In the genomic region with DNA sequence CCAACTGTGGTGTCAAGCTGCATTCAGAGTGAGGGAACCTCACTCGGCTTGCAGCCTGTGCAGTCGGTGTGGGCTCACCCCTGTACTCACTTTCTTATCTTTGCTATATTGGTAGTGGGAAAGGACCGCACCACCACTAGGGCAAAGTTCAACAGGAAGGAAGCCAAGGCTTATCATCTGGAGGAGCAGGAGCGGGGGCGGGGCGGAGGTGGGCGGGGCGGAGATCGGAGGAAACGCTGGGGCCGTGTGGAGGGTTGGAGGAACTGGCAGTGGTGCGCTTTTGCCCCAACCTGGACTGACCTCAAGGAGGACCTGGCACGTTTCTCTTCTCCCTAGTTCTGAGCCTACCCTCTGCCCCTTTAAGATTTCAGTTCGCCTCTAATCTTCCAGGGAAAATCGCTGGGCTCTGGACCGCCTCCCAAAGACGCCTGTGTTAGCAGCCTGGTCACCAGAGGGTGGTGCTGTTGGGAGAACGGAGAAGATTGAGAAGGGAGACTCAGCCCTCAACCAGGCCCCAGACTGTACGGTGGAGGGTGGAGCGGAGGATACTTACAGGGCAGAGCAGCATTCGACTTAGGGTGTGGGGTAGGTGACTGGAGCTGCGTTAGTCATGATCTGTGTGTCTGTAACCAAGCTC, we compare ENCODE assay signal across 8 mouse cellular contexts. TPM values are rescaled to one million over a fixed set of nuclear protein-coding genes. Genes with fewer than 3 reads are reported as not detected.
A peak's percentile ranks its signal among the peaks of the same experiment; 100 is the strongest.
DNase-seq lines count a peak whose midpoint lies in the region; ATAC-seq and TF ChIP-seq lines count a peak whose summit lies in the region.

No protein-coding gene starts in this region.

- peaks cover 4 to 9% of the 10 kb centered on the region in 2 experiments; a peak in 3 of 4 replicates for H3K4me1 ChIP-seq in ES-E14 (ENCODE audit: control insufficient read depth in 2 of 2, insufficient read depth in 2 of 2, low read length in 2 of 2, poor library complexity in 1 of 2)
- peaks cover 10% of the 10 kb centered on the region for H3K4me1 ChIP-seq in heart, embryonic 16.5 days (ENCODE audit: control insufficient read depth, insufficient read depth, low read length)
- H3K4me1 ChIP-seq in lung, embryonic 14.5 days (ENCODE audit: insufficient read depth): peaks cover 8% of the 10 kb centered on the region; the same call in 1 of the 2 replicates

- H3K9me3 ChIP-seq in ES-E14 (ENCODE audit: control insufficient read depth, insufficient read depth, low read depth, low read length): no peaks in the 10 kb centered on the region
- H3K9me3 ChIP-seq in heart, embryonic 16.5 days (replicated peaks; ENCODE audit: control insufficient read depth, low read length): no peaks in the 10 kb centered on the region
- no peaks in the 10 kb centered on the region for H3K9me3 ChIP-seq in lung, embryonic 14.5 days (ENCODE audit: low read depth, low read length)

- WGBS in heart, embryonic 16.5 days: under 1% methylated on average over 22 of the region's 22 CpGs
- 2% methylated on average over 22 of the region's 22 CpGs for WGBS in lung, embryonic 14.5 days

- in situ Hi-C loops in ES-E14 (cut with MboI; ENCODE audit: low sequenced_read_pairs in 2 of 2, unreplicated experiment in 2 of 2): no loop called here

- peak overlapping the region; percentile 62 to 78 for H3K4me3 ChIP-seq in ES-E14 (ENCODE audit: insufficient read depth in 1 of 2, low read depth in 1 of 2, low read length in 2 of 2, poor library complexity in 1 of 2, severe bottlenecking in 1 of 2)
- H3K4me3 ChIP-seq in heart, embryonic 16.5 days (ENCODE audit: low read length): peak overlapping the region; percentile 51
- peak overlapping the region; percentile 35 for H3K4me3 ChIP-seq in lung, embryonic 14.5 days (ENCODE audit: low read depth, low read length)

- H3K9ac ChIP-seq in ES-E14 (ENCODE audit: insufficient read depth, low read depth, low read length, poor library complexity, severe bottlenecking): peak overlapping the region; percentile 68; the same call in 1 of the 2 replicates
- H3K9ac ChIP-seq in heart, embryonic 16.5 days (ENCODE audit: low read length): peak overlapping the region; percentile 66
- peak overlapping the region; percentile 39 for H3K9ac ChIP-seq in lung, embryonic 14.5 days

- peak; percentile 77 for DNase-seq in ES-E14 (ENCODE audit: low read depth, low spot score)
- DNase-seq in c-Kit-positive CD71-negative TER-119-negative erythroid progenitor cells, embryonic 14.5 days (ENCODE audit: low read depth): peak; percentile 80
- DNase-seq in fibroblast of lung, adult 2 months (ENCODE audit: low read depth): peak; percentile 60
- DNase-seq in kidney, postnatal 14 days: peak; percentile 82
- DNase-seq in lung, embryonic 14.5 days: peak; percentile 87
- peak; percentile 54 to 69 for DNase-seq in thymus, adult 18-20 months

- H3K36me3 ChIP-seq in ES-E14 (ENCODE audit: control insufficient read depth, insufficient read depth, low read length, poor library complexity, severe bottlenecking): no peaks in the 10 kb centered on the region
- no peaks in the 10 kb centered on the region for H3K36me3 ChIP-seq in heart, embryonic 16.5 days (ENCODE audit: control insufficient read depth, insufficient read depth)
- no peaks in the 10 kb centered on the region for H3K36me3 ChIP-seq in lung, embryonic 14.5 days (ENCODE audit: insufficient read depth)

- H3K27ac ChIP-seq in ES-E14 (ENCODE audit: insufficient read depth, low read depth, low read length, poor library complexity, severe bottlenecking): no peak overlapping the region; the same call in 1 of the 2 replicates
- peak overlapping the region; percentile 46 for H3K27ac ChIP-seq in heart, embryonic 16.5 days (ENCODE audit: low read length)
- peak overlapping the region; percentile 65 for H3K27ac ChIP-seq in lung, embryonic 14.5 days (ENCODE audit: low read depth)

- peak; percentile 90 for ATAC-seq in heart, embryonic 16.5 days (replicated peaks; ENCODE audit: extremely low read depth, insufficient read depth, low FRiP score)
- ATAC-seq in lung, embryonic 14.5 days (ENCODE audit: insufficient read depth): peak; percentile 95
- peak; percentile 75 for ATAC-seq in neutrophil, adult 5-6 weeks (ENCODE audit: extremely low read depth, insufficient number of reproducible peaks, low FRiP score, poor library complexity, severe bottlenecking)

- peak overlapping the region; percentile 68 for H3K4me2 ChIP-seq in heart, embryonic 16.5 days (ENCODE audit: low read depth, low read length)
- peak overlapping the region; percentile 64 for H3K4me2 ChIP-seq in lung, embryonic 14.5 days

- no peaks in the 10 kb centered on the region for H3K27me3 ChIP-seq in heart, embryonic 16.5 days (ENCODE audit: control insufficient read depth, insufficient read depth, low read length)
- H3K27me3 ChIP-seq in lung, embryonic 14.5 days (ENCODE audit: insufficient read depth, low read length): no peaks in the 10 kb centered on the region

- peak; percentile 78 for TF ChIP-seq CTCF in lung, embryonic 14.5 days (IDR thresholded peaks at IDR 0.05; ENCODE audit: low read depth)

TF ChIP-seq in ES-E14, 5 proteins besides CTCF, POLR2A, EP300 and RAD21:
- peak; percentile 14; the same call in 1 of the 2 replicates for TF ChIP-seq CHD2 (IDR thresholded peaks at IDR 0.05; ENCODE audit: low read depth, low read length)
- no peak for TF ChIP-seq ZC3H11A (IDR thresholded peaks at IDR 0.05; ENCODE audit: borderline replicate concordance, low read depth, low read length)
- peak; percentile 44; the same call in 1 of the 2 replicates for TF ChIP-seq HCFC1 (IDR thresholded peaks at IDR 0.05; ENCODE audit: borderline replicate concordance, insufficient read depth, low read length)
- TF ChIP-seq MAFK (IDR thresholded peaks at IDR 0.05; ENCODE audit: insufficient read depth, low read depth, low read length): no peak

RNA-seq across cellular contexts. Expression of a gene that starts 23.1 kb away (rescaled TPM):
- total RNA-seq in ES-E14 (2012; rRNA removed): 990 and 1,081 TPM in 2 replicates
- 765 and 884 TPM in 2 replicates for polyA plus RNA-seq in heart, embryonic 16.5 days (2015; fragmentation: Nextera tagmentation; extraction: Ambion mirVana)
- polyA plus RNA-seq in lung, embryonic 14.5 days (2014; fragmentation: Nextera tagmentation; extraction: Ambion mirVana): 1,316 and 1,360 TPM in 2 replicates
- 234 and 238 TPM in 2 replicates for total RNA-seq in neutrophil, adult 5-6 weeks (2017)

RNA-seq across cellular contexts. Expression of a gene that starts 53.9 kb away (rescaled TPM):
- 15.7 and 22.9 TPM in 2 replicates for total RNA-seq in ES-E14 (2012; rRNA removed)
- polyA plus RNA-seq in heart, embryonic 16.5 days (2015; fragmentation: Nextera tagmentation; extraction: Ambion mirVana): 6.9 and 9.4 TPM in 2 replicates
- polyA plus RNA-seq in lung, embryonic 14.5 days (2014; fragmentation: Nextera tagmentation; extraction: Ambion mirVana): 16.8 and 18.5 TPM in 2 replicates
- total RNA-seq in neutrophil, adult 5-6 weeks (2017): 6.9 and 8.8 TPM in 2 replicates
